Mouse (Mus musculus) liver, adult 2 months (tissue): ENCODE measurements at regions not wholly inside any gene's neighbourhood (a gene's known extent, or its start where the extent isn't known, plus 50 kb on each side); places are given as distances from the start of the nearest gene placed in this dataset.

ENCODE experiments used
- CTCF ChIP-seq: fragments of 200-500 bp; IDR thresholded peaks from 2 replicates; pipeline ENCODE4 v1.5.1; 2011; ENCODE audit warnings: low read depth, low read length, control low read depth
- POLR2A ChIP-seq: fragments of 200-500 bp; IDR thresholded peaks from 2 replicates; pipeline ENCODE4 v1.6.1; 2011; ENCODE audit warnings: low read length, control low read depth; ENCODE audit not compliant: insufficient read depth; ENCODE audit errors: extremely low read depth

GRCm38 (mm10) chr14:48331623-48332000 is 114.3 kb upstream of the Tmem260 start:
- TF ChIP-seq CTCF: no peak
- no peak for TF ChIP-seq POLR2A
